Mouse (Mus musculus) stomach, postnatal 0 days (tissue): ENCODE data around the gene Ankk1.

Experiments used
- CTCF ChIP-seq: IDR thresholded peaks from 2 replicates; pipeline ENCODE4 v1.5.1; 2016; ENCODE audit warnings: antibody characterized with exemption, low read depth, mild to moderate bottlenecking, moderate library complexity
- EP300 ChIP-seq: optimal IDR thresholded peaks from 2 replicates; pipeline ENCODE3; 2016; ENCODE audit warnings: antibody characterized with exemption

- no peak for TF ChIP-seq CTCF
- TF ChIP-seq EP300 = no peak
These were observed 15.8 kb upstream of the Ankk1 start for GRCm38 (mm10) chr9:49442621-49443020.
